Mouse (Mus musculus) lung, embryonic 16.5 days (tissue): Measurements from ENCODE around the gene Oog4. TPM values are rescaled to one million over a fixed set of nuclear protein-coding genes. Genes with fewer than 3 reads are reported as not detected.
"Not testable (repeated sequence)": the region's sequence is repeated elsewhere in the genome, so short reads cannot be mapped to it uniquely, and the experiment has no call there.

ENCODE experiments used
- ATAC-seq: fragments of 200-750 bp; cut with Nextera tagmentation; 2 replicates; pipeline ENCODE4 v1.8.0; 2017; ENCODE audit warnings: low read depth, mild to moderate bottlenecking, moderate library complexity
- H3K27ac ChIP-seq: fragments of 300-500 bp; sonication (generic); 2 replicates; pipeline ENCODE4 v1.5.1; 2014; ENCODE audit warnings: mild to moderate bottlenecking, control low read depth, low read length
- H3K27me3 ChIP-seq: fragments of 300-500 bp; sonication (generic); 2 replicates; pipeline ENCODE4 v1.6.1; 2014; ENCODE audit warnings: low read depth, low read length, mixed read lengths; ENCODE audit not compliant: control insufficient read depth, insufficient read depth
- H3K36me3 ChIP-seq: fragments of 300-500 bp; sonication (generic); 2 replicates; pipeline ENCODE4 v1.6.1; 2014; ENCODE audit warnings: low read length; ENCODE audit not compliant: control insufficient read depth, insufficient read depth
- H3K4me1 ChIP-seq: fragments of 300-500 bp; sonication (generic); replicated peaks from 2 replicates; pipeline ENCODE4 v1.6.1; 2014; ENCODE audit warnings: low read length, mixed read lengths; ENCODE audit not compliant: control insufficient read depth, insufficient read depth
- H3K4me2 ChIP-seq: fragments of 300-500 bp; sonication (generic); 2 replicates; pipeline ENCODE4 v1.6.1; 2014; ENCODE audit warnings: low read depth, low read length, control low read depth
- H3K4me3 ChIP-seq: fragments of 300-500 bp; sonication (generic); 2 replicates; pipeline ENCODE4 v1.5.1; 2014; ENCODE audit warnings: mild to moderate bottlenecking, low read length, control low read depth
- H3K9ac ChIP-seq: fragments of 300-500 bp; sonication (generic); 2 replicates; pipeline ENCODE4 v1.6.1; 2014; ENCODE audit warnings: low read length, control low read depth
- H3K9me3 ChIP-seq: fragments of 300-500 bp; sonication (generic); 2 replicates; pipeline ENCODE4 v1.6.1; 2016; ENCODE audit warnings: low read length; ENCODE audit not compliant: control insufficient read depth
- WGBS: fragments of 180-500 bp; shearing (Covaris S2); extraction: QIAGEN DNeasy Blood & Tissue Kit; methylation state at CpG from one replicate; pipeline ENCODE4 v1.1.7; 2014; 5-methylcytosine and 5-hydroxymethylcytosine counted together
- polyA plus RNA-seq: library from polyadenylated mRNA; unstranded; fragments of >200 nt; fragmentation: Nextera tagmentation; extraction: Ambion mirVana; gene quantifications from 2 replicates; pipeline ENCODE4 v1.2.1, GENCODE M21; 2015

The Oog4 gene
- not detected in 2 replicates for polyA plus RNA-seq

DNA sequence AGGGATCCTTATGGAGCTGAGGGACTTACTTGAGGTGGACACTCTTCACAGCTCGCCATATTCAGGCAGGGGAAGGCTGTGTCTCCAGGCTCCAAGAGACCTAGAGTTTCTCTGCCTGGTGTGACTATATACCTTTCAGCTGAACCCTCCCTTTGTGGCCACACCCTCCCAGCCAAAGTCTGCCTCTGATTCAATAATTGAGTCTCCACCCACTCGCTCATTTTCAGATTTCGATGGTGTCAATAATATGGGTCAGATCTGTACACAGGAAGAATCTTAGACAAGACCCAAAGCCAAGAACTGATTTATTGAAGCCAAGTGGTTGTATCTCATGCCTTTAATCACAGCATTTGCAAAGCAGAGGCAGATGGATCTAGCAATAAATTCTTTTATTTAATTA is at the start of gene Oog4:
TSS of gene Oog4 (minus strand) at position 101 of the 400 bp plus-strand sequence.
- no peak within 1 kb of the TSS for H3K4me3 ChIP-seq
- no peak for ATAC-seq
- no peaks in the 10 kb centered on the region for H3K27me3 ChIP-seq

DNA sequence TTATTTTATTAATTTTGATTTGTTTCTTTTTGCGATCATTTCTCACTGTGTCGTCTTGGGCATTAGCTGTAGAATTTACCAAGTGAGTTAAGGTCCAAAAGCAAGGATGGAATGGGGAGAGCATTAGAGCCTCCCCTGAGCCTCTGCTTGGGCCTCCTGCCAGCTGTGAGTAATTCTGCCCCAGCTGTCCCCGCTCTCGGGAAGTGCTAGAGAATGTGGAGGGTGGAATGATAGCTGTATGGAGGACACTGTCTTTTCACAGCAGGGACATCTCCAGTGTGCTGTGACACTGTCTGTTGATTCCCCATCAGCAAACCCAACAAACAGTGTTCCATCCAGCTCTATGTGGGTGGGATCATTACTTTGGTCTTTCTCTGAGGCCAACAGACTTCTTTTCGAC is 23.4 kb downstream of the Oog4 start:
- not testable (repeated sequence) for H3K4me1 ChIP-seq, H3K9me3 ChIP-seq, H3K36me3 ChIP-seq, H3K27me3 ChIP-seq, H3K9ac ChIP-seq, H3K27ac ChIP-seq, H3K4me2 ChIP-seq, H3K4me3 ChIP-seq
- WGBS: 54% methylated on average over 5 of the region's 5 CpGs
- peak; percentile 60 for ATAC-seq

More for the DNA sequence above, at the start of gene Oog4:
- no peaks in the 10 kb centered on the region for H3K9me3 ChIP-seq
- H3K27ac ChIP-seq: no peak within 1 kb of the TSS
- 73% methylated on average over 3 of the region's 3 CpGs for WGBS
- H3K4me1 ChIP-seq: no peaks in the 10 kb centered on the region
- no peak within 1 kb of the TSS for H3K9ac ChIP-seq
- H3K36me3 ChIP-seq: no peaks in the 10 kb centered on the region
- H3K4me2 ChIP-seq: no peak within 1 kb of the TSS

DNA sequence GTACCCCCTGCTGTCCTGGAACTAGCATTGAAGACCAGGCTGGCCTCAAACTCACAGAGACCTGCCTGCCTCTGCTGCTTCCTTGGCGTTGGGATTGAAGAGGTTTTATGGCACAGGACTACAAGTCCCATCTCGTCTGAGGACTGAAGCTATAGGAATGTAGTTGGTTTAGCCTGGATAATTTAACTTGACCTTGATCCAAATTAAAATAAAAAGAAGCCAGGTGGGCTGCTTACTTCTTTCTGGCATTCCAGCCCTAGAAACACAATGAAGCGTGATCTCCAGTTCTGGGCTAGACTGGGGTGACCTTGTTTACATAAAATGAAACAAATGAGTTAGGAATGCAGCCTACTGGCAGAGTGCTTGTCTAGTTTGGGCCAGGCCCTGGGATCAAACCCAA is 36.0 kb downstream of the Oog4 start:
- 96% methylated on average over 3 of the region's 3 CpGs for WGBS
- H3K4me1 ChIP-seq: peaks cover 4% of the 10 kb centered on the region; the same call in 1 of the 2 replicates
- no peak overlapping the region for H3K9ac ChIP-seq
- H3K36me3 ChIP-seq: peaks cover 39% of the 10 kb centered on the region
- H3K27me3 ChIP-seq: no peaks in the 10 kb centered on the region
- no peak for ATAC-seq
- H3K27ac ChIP-seq: no peak overlapping the region
- no peak overlapping the region for H3K4me3 ChIP-seq
- H3K4me2 ChIP-seq: no peak overlapping the region
- H3K9me3 ChIP-seq: no peaks in the 10 kb centered on the region; the same call in 1 of the 2 replicates

DNA sequence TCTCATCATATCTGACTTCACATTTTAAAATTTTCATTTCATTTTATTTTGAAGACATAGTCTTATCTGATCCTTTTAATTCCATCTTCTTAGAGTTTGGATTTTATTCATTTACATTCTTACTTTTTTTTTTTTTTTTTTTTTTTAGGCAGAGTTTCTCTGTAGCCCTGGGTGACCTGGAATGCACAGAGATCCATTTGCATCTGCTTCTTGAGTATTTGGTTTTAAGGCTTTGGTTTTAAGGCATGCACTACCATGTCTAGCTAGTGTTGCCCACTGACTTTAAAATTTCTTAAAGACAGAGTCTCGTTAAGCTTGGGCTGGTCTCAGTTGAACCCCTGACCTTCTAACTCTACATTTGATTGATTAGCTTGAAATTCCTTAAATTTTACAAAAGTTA is 36.5 kb downstream of the Oog4 start:
- Histone ChIP-seq H3K9me3 (no peaks in the 10 kb centered on the region; the same call in 1 of the 2 replicates), H3K9ac (no peak overlapping the region), H3K27ac (no peak overlapping the region), H3K4me1 (peaks cover 4% of the 10 kb centered on the region; the same call in 1 of the 2 replicates), H3K27me3 (no peaks in the 10 kb centered on the region), H3K4me3 (no peak overlapping the region), H3K4me2 (no peak overlapping the region), H3K36me3 (peaks cover 34% of the 10 kb centered on the region)
- ATAC-seq: no peak
- WGBS: 94% methylated on average over 1 of the region's 1 CpGs

DNA sequence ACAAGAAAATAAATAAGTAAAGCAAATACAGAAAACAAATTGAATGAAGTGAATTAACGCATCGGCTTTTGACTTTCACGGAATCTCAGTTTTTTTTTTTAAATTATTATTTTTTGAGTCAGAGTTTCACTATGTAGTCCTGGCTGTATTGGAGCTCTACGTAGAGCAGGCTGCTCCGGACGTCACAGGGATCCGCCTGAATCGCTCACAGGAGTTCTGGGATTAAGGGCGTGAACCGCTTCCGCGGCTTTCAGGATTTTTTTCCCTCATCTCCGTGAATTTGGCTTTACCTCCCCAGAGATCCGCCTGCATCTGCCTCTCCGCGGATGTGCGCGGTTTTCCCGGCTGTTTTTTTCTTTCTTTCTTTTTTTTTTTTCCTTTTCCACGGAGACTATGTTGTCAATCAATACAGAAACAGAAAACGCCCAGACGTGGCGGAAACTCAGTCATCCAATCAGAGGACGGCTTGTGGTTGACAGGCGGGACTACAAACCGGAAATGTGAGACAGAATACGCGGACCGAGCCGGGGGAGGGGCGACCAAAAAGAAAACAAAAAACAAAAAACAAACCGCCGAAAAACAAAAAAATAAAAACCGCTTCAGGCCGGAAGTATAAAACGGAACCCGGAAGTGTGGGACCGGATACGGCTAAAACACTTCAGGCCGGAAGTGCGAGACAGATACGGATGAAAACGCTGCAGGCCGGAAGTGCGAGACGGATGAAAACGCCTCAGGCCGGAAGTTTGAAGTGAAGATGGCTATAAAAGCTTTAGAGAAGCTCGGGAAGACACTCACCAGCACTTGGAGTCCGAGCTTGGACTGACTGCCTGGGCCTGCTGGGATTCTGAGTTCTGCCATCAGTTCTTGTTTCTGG is 37.7 kb downstream of the Oog4 start, which contains the start of gene Pramef8:
TSS of gene Pramef8 (plus strand) at position 208 of the 874 bp plus-strand sequence.
- no peaks in the 10 kb centered on the region; the same call in 1 of the 2 replicates for H3K9me3 ChIP-seq
- H3K4me2 ChIP-seq: peak within 1 kb of the TSS; percentile 61
- peaks cover 22% of the 10 kb centered on the region for H3K36me3 ChIP-seq
- H3K27me3 ChIP-seq: no peaks in the 10 kb centered on the region
- ATAC-seq: peak; percentile 97
- H3K4me3 ChIP-seq: peak within 1 kb of the TSS; percentile 64
- WGBS: under 1% methylated on average over 50 of the region's 50 CpGs
- H3K4me1 ChIP-seq: peaks cover 4% of the 10 kb centered on the region; the same call in 1 of the 2 replicates
- peak within 1 kb of the TSS; percentile 62 for H3K9ac ChIP-seq
- H3K27ac ChIP-seq: peak within 1 kb of the TSS; percentile 81

DNA sequence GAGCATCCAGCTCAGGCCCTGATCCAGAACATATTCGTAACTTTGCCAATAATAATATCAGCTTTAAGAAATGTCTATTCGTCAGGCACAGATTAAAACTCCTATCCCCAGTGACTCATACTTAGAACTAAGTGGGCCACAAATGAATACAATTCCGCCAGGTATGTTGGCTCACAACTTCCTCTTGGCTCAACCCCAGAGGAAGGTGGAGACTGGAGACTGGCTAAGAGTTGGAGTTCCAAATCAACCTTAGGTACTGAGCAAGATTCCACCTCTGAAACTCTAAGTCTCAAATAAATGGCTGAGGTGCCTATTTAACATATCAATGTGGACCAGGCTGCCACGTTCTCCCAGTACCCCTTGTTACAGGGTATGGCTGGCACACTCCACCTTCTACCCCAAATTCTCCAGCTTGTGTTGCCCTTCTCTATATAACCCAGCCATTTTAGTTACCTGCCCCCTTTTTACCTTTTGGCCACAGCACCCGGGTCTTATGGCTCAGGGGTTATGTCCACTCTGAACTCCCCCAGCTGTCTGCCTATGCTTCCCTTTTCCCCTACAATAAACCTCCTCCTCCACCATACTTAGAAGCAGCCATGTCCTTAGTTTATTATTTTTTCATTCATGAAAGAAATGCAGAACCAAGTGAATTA is 38.4 kb downstream of the Oog4 start:
- H3K4me1 ChIP-seq: peaks cover 4% of the 10 kb centered on the region; the same call in 1 of the 2 replicates
- peak overlapping the region; percentile 61 for H3K4me2 ChIP-seq
- no peak for ATAC-seq
- peak overlapping the region; percentile 7; the same call in 1 of the 2 replicates for H3K27ac ChIP-seq
- peaks cover 18% of the 10 kb centered on the region for H3K36me3 ChIP-seq
- 60% methylated on average over 5 of the region's 5 CpGs for WGBS
- H3K9me3 ChIP-seq: no peaks in the 10 kb centered on the region; the same call in 1 of the 2 replicates
- peak overlapping the region; percentile 64 for H3K4me3 ChIP-seq
- H3K9ac ChIP-seq: peak overlapping the region; percentile 50
- no peaks in the 10 kb centered on the region for H3K27me3 ChIP-seq

DNA sequence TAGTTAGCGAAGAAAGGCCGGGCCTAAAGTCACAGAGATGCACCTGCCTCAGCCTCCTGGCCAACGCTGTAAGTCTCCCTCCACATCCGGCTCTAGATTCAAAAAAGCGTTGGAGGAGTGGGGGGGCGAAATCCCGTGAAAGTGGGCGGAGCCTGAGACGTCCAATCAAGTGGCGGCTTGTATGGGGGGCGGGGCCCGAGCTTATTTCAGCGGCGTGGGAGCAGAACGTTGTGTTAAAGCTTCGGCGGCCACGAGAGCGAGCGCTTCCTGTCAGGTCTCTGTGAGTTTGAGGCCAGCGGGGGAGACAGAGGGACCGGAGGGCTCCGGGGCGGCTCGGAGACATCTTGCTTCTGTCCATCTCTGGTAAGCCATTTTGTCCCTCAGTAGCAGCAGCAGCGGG is 55.9 kb downstream of the Oog4 start, which contains the start of gene Pramel1:
TSS of gene Pramel1 (plus strand) at position 248 of the 400 bp plus-strand sequence.
- Histone ChIP-seq H3K9ac (no peak within 1 kb of the TSS), H3K27me3 (no peaks in the 10 kb centered on the region), H3K27ac (no peak within 1 kb of the TSS), H3K36me3 (no peaks in the 10 kb centered on the region), H3K4me2 (no peak within 1 kb of the TSS), H3K4me1 (no peaks in the 10 kb centered on the region), H3K9me3 (peaks cover 4% of the 10 kb centered on the region; the same call in 1 of the 2 replicates), H3K4me3 (no peak within 1 kb of the TSS)
- ATAC-seq: no peak
- 76% methylated on average over 26 of the region's 26 CpGs for WGBS

DNA sequence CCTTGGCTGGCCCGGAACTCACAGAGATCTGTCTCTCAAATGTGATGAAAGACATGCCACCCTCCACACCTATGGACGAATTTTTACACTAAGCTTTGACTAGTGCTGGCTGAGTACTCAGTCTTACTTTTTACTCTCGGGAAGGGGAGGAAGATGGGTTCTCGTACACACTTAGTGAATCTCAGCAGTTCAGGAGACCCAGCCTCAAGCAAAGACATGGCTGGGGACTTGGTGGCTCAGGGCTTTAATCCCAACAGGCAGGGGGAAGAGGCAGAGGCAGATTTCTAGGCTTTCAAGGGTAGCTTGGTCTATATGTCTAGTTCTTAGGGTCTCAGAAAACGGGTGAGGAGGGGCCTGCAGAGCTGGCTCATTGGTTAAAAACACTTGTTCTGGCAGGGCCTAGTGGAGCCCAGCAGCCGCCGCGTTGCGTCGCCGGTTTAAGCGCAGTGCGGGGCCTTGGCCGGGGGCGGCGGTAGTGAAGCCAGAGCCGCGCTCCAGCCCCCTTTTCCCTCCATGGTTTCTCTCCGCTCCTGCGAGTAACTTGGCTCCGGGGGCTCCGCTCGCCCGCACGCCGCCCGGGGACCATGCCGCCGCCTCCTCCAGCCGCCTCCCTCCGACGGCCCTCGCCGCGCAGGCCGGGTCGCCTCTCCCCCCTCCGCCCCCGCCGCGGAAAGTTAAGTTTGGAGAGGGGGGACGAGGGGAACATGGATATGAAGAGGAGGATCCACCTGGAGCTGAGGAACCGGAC is 61.0 kb downstream of the Oog4 start:
- 10% methylated on average over 31 of the region's 43 CpGs for WGBS
- Histone ChIP-seq H3K27ac (no peak overlapping the region), H3K9ac (peak overlapping the region; percentile 62), H3K9me3 (peaks cover 3% of the 10 kb centered on the region; the same call in 1 of the 2 replicates), H3K27me3 (no peaks in the 10 kb centered on the region), H3K4me2 (peak overlapping the region; percentile 58), H3K4me1 (no peaks in the 10 kb centered on the region), H3K36me3 (no peaks in the 10 kb centered on the region), H3K4me3 (peak overlapping the region; percentile 39)
- ATAC-seq: peak; percentile 82
